Mouse (Mus musculus) left cerebral cortex, postnatal 10 days (tissue): ENCODE results near the gene Zbtb20. TPM values are rescaled to one million over a fixed set of nuclear protein-coding genes. Genes with fewer than 3 reads are reported as not detected.

Experiments used
- DNase-seq, 2 experiments: peaks; one replicate each; pipeline ENCODE4 v3.0.0; 2021 to 2022; ENCODE audit warnings: low spot score in 2 of 2, mixed read lengths in 1 of 2; ENCODE audit errors: extremely low spot score in 1 of 2
- intact Hi-C: fragments of 180-260 bp; cut with DNase I; formaldehyde crosslinking; loops from one replicate; pipeline ENCODE4 v1.15.1; 2025
- total RNA-seq, 2 experiments: library from RNA; stranded (reverse); gene quantifications; 2 replicates each; pipeline ENCODE4 v1.2.3; 2021

Zbtb20 gene
- total RNA-seq, 2 experiments from 2014 or later = 41.7 to 50.4 TPM

GRCm38 (mm10) chr16:43480532-43480931, 604.9 kb downstream of the Zbtb20 start:
- no peak for DNase-seq
- intact Hi-C loops = no loop called here

- intact Hi-C loops = no loop called here
- no peak for DNase-seq
These were observed 606.4 kb downstream of the Zbtb20 start for GRCm38 (mm10) chr16:43482125-43482524.

DNA sequence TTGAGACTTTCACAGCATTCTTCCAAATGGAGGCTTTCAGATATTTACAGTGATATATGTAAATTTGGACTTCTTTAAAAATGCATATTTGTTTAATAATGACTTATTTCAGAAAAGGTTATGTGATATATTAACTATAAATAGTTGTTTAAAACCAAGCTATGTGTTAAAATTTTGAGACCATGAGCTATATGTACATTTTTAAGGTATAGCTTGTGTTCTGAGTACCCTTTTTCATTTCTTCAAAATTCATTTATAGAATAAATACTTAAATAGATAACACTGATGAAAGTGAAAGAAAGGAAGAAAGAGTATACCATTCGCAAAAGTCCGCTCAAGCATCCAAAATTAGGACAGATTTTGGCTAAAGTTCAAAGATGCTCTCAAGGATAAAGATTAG, 607.1 kb downstream of the Zbtb20 start:
- no peak for DNase-seq
- intact Hi-C loops = no loop called here

DNA sequence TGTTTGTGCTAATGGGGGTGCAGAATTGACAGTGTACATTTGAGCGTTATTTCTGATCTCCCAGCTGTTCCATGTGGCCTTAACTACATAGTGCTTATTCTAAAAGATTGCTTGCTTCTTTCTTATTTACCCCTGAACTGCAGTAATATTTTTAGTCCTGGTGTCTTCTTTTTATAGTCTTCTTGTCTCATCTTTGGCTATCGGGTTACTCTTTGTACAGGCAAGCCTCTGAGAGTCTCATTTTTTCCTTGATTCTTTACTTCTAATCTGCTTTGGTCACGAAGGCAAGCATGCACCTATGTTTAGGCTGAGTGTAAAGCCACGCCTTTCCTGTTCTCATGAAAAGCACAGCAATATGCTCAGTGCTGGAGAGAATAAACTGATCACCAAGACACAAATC, 608.7 kb downstream of the Zbtb20 start:
- intact Hi-C loops = no loop called here
- DNase-seq = no peak

DNA sequence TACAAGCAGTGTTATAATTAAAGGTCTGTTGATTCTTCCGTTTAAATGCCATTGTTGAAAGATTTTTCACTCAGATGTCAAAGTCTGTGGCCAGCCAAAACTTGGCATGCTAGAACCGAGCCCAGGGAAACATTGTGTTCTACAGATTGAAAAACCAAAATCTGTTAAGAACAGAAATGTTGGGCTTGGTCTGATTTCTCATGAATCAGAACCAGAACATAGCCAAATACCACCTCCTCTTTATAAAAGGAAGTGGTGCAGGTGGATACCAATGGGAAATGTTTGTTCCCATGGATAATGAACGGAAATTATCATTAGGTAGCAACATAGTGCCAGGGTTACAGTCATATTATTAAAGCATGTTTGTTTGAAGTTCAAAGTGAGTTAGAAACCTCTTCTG, 613.7 kb downstream of the Zbtb20 start:
- no peak for DNase-seq
- intact Hi-C loops = no loop called here

- DNase-seq = no peak
- intact Hi-C loops = no loop called here
These were observed 614.3 kb downstream of the Zbtb20 start for GRCm38 (mm10) chr16:43489984-43490383.

GRCm38 (mm10) chr16:43492863-43493262, 617.2 kb downstream of the Zbtb20 start:
- no peak for DNase-seq
- intact Hi-C loops = no loop called here

DNA sequence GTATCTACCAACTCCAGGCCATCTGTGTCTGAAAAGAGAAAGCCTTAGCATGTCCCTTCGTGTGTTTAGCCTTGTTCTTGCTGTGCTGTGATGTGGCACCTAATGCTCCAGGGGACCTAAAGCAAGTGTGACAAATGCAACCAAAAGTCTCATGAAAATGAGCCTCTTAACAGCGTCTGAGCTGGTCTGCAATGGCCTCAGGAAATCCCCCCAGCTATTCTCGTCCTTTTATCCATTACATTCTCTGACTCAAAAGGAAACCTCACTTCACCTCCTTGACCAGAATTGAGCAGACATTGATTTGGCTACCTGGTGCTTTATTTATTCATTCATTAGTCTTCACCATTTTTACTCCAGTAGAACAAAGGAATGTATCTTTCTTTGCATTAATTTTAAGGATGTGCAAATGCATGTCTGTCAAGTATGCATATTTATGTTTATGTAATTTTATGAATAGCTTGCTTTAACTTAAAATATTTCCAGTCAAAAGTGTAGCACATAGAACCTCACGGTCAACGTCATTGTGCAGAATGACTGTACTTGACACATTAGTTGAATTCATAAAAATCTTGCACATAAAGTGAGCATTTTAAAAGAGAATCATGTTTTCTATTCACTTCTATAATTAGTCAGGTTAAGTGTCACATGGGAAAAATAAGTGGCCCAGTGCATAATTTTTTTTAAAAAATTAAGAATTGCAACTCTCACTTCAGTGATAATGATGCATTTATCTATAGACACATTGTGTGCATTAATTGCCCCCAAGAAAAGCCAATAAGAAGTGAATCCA, 618.1 kb downstream of the Zbtb20 start:
- intact Hi-C loops = no loop called here
- no peak for DNase-seq

GRCm38 (mm10) chr16:43495175-43495818, 619.6 kb downstream of the Zbtb20 start:
- intact Hi-C loops = no loop called here
- no peak for DNase-seq

- DNase-seq = no peak
- intact Hi-C loops = no loop called here
These were observed 621.4 kb downstream of the Zbtb20 start for GRCm38 (mm10) chr16:43497093-43497492.

DNA sequence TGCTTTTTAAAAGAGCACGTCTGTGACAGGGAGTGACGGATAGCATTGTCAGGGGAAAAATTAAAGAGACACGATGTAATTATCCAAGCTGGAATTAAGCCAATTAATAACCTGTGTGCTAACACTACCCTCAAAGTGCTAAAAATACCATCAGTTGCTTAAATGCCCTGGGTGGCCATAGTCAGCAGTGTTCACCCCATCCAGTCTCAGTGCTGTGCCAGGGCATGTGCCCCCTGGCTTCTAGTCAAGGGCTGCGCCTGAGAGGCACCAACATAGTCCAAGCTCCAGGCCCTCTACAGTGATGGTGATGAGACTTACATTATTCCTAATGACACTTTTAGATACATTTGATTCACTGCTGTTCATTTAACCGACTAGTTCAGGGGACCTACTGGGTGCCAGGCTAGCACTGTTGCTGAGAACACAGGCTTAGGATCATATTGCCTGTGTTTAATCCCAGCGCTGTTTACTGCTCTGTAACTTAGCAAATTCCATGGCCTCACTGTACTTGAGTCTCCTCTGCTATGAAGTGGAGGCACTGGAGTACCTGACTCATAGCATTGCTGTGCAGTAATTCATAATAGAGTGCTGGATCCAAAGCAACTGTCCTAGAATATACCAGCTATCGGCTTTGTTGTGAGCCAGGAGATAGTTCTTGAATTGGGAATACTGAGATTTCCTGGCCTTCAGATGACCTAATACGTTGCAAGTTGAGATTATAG, 624.6 kb downstream of the Zbtb20 start:
- no peak for DNase-seq
- intact Hi-C loops = no loop called here

GRCm38 (mm10) chr16:43501284-43501683, 625.6 kb downstream of the Zbtb20 start:
- intact Hi-C loops = no loop called here

DNA sequence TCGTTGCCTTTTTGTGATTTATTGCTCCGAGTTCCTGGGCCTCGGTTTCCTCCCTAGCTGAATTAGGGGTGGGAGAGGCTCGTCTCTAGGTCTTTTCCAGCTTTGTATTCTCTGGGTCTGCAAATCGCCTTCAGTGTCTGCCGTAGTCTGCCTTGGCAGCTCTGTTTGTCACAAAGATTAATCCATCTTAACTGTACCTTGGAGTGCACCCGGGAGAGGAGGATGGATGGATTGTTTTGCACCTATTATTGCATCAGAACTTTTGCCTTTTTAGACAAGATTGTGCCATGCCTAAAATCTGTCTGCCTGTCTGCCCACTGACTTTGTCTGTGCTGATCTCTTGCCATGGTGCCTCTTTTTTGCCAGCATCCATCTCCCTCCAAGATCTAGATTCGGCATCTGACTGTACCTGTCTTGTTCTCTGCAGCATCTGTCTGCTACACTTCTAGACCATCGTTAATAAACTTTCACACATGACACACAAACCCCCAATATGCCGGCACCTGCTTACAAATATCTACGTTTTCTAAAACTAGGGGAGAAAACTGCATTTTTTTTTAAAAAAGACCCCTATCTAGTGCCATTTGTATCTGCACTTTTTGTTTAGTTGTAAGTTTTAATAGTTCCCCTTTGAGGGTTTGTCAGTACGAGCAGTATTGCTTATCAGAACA, 626.8 kb downstream of the Zbtb20 start:
- intact Hi-C loops = no loop called here
- DNase-seq = no peak

More at GRCm38 (mm10) chr16:43501284-43501683, 625.6 kb downstream of the Zbtb20 start:
- DNase-seq = no peak

DNA sequence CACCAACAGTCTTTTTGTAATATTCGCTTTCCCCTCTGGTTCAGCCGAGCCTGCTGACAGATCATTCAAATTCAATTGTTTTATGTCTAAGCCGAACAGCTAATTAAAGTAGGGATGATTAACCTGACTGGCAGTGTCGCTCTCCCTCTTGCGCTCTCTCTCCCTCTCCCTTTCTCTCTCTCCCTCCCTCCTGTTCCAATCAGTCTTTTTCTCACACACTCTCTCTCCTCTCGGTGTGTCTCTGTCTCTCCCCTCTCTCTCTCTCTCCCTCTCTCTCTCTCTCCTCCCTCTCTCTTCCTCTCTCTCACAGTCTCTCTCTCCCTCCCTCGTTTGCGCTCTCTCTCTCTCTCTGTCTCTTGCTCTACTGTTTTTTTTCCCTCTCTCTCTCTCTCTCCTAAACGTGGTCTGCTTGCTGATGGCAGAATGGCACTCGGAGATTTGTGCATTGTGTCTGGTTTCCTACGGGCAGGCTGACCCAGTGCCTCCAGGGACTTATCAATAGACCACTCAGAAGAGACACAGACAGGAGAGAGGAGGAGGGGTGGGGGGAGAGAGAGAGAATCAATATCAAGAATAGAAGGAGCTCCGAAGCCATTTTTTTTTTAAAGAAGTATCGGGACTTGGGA, 627.4 kb downstream of the Zbtb20 start:
- intact Hi-C loops = no loop called here
- DNase-seq = peak in 1 of 2 experiments; percentile 44

DNA sequence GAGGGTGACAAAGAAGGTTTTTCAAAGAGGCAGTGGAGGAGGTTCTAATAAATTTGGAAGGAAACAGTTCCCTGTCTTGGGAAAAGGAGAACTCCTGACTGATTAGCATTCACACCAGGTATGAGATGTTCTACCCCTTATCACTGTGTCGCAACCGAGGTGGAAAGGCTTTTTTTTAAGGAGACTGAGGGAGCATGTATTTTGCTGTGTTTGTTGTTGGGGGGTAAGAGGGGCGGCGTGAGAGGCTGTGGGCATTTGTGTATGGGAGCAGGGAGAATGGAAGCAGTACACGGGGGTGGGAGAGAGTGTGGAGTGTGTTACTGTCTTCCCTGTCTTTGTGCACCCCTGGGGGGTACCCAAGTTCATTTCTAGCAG, 627.9 kb downstream of the Zbtb20 start:
- intact Hi-C loops = no loop called here
- DNase-seq = no peak

- DNase-seq = peak; percentile 77 to 90
- intact Hi-C loops = no loop called here
These were observed 628.5 kb downstream of the Zbtb20 start for GRCm38 (mm10) chr16:43504151-43504550.

- intact Hi-C loops = no loop called here
- no peak for DNase-seq
These were observed 628.9 kb downstream of the Zbtb20 start for GRCm38 (mm10) chr16:43504556-43504955.

- intact Hi-C loops = loop anchor here (5.0 kb wide), 1 partner anchor 72 kb away; no protein-coding TSS in a partner anchor
- DNase-seq = no peak
These were observed 629.8 kb downstream of the Zbtb20 start for GRCm38 (mm10) chr16:43505314-43505950.
